Mouse (Mus musculus): ENCODE results near the gene Eef1e1. TPM values are rescaled to one million over a fixed set of nuclear protein-coding genes. Genes with fewer than 3 reads are reported as not detected.
"Not testable (repeated sequence)": the region's sequence is repeated elsewhere in the genome, so short reads cannot be mapped to it uniquely, and the experiment has no call there.

The Eef1e1 gene
- total RNA-seq, 2 experiments from 2014 or later, result 14.1 to 19.2 TPM

GRCm38 (mm10) chr13:38625492-38626228 lies 33.2 kb downstream of the Eef1e1 start:
- no peak for ATAC-seq (ENCODE audit: poor library complexity, severe bottlenecking)

DNA sequence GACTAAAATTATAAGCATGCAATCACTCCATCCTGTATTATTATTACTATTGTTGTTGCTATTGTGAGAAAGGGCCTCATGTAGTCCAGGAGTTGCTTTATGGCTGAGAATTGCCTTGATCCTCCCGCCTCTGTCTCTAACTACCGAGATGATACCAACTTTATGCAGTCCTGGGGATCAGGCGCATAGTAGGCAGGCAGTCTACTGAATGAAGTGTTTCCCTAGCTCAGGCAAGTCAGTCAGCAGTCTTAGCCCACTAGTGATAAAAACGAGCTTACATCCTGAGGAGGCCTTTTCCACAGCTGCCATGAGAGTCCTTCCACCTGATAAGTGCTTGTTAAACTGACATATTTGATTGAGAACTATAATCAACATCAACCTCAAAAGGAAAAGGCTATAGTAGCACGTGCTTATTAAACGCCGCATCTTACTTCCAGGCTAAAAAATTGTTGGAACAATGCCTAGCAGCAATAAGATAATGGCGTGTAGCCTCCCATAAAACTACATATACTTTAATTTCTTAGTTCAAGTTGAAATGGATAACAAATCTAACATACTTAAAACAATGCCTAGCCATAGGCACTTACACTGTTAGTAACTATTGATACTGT lies 34.5 kb downstream of the Eef1e1 start:
- ATAC-seq (ENCODE audit: poor library complexity, severe bottlenecking), result no peak

GRCm38 (mm10) chr13:38623296-38623695 lies 35.6 kb downstream of the Eef1e1 start:
- ATAC-seq (ENCODE audit: poor library complexity, severe bottlenecking), result no peak

DNA sequence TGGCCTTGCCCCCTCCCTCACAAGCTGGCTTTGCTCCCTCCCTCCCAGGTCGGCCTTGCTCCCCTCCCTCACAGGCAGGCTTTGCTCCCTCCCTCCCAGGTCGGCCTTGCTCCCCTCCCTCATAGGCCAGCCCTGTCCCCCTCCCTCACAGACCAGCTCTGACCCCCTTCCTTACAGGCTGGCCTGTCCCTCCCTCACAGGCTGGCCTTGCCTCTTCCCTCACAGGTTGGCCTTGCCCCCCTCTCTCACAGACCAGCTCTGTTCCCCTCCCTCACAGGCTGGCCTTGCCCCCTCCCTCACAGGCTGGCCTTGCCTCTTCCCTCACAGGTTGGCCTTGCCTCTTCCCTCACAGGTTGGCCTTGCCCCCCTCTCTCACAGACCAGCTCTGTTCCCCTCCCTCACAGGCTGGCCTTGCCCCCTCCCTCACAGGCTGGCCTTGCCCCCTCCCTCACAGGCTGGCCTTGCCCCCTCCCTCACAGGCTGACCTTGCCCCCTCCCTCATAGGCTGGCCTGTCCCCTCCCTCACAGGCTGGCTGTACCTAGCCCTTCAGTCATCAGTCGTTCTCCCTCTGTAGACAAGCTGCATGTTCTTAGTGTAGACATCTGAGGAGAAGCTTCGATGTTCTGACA lies 40.7 kb downstream of the Eef1e1 start:
- not testable (repeated sequence) for ATAC-seq (ENCODE audit: poor library complexity, severe bottlenecking)

DNA sequence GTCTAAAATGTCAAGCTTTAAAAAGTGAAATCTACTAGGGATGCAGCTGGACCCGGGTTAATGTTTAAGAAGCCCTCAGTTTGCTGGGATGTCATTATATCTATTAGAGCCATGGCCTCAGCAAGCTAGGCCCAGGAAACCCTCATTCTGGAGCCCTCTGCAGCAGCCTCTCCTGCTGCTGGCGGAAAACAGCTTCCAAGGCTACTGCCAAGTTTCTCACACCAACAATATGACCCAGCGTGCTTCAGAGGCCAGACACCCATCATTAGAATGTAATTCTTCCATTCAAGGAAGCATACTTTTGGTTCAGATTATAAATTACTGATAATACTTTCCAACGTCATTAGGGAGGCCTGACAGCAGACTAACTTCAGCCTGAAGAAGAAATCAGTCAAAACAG lies 42.0 kb downstream of the Eef1e1 start:
- no peak for ATAC-seq (ENCODE audit: poor library complexity, severe bottlenecking)

DNA sequence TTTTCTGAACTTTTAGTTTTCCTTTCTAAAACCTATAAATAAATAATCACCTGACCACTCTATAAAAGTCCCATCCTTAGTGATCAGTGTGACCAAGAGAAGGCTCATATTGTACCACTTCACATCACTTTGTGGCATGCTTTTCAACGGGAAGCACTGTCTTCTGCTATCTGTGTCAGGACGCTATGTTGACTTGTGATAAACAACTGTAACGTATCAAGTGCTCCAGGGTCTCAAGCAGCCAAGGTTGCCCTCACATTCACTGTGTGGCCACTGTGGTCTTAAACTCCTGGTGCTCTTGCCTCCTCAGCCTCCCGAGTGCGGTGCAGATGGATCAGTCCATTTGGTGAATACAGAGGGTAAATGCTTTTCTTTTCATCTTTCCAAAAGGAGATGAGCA lies 43.2 kb downstream of the Eef1e1 start:
- no peak for ATAC-seq (ENCODE audit: poor library complexity, severe bottlenecking)

DNA sequence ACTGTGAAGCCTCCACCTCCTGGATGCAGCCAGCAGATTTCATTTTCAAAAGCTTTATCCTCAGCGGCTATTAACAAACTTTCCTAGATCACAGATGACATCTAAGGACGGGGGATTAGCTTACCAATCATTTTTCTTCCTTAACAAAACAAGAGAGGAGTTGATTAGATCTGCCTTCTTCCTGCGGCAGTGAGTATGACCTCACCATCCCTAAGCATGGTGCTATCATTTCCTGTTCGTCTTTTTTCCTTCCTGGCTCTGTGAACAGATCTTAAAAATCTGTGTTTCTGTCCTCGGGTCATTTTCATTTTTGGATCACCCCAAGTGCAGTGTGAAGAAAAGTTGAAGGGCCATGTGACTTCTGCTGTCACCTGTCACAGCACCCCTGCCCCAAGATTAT lies 44.6 kb downstream of the Eef1e1 start:
- no peak for ATAC-seq (ENCODE audit: poor library complexity, severe bottlenecking)

DNA sequence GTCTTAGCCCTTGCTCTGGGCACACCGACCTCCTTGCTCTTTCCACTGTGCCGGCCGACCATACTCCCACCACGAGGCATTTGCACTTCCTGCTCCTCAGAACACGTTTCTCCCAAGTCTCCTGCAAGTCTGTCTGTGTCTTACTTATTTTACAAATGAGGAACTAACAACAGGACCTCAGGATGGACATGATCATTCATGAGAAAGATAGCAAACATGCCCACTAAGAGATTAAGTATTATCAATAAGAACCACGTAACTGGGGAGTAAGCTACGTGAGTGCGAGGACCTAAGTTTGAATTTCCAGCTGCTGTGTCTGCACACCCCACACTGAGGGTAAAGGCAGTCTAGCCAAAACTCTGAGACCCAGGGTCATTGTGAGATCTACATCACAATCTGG lies 45.3 kb downstream of the Eef1e1 start:
- ATAC-seq (ENCODE audit: poor library complexity, severe bottlenecking), result no peak

GRCm38 (mm10) chr13:38612608-38613007 lies 46.2 kb downstream of the Eef1e1 start:
- no peak for ATAC-seq (ENCODE audit: poor library complexity, severe bottlenecking)

GRCm38 (mm10) chr13:38612179-38612578 lies 46.7 kb downstream of the Eef1e1 start:
- ATAC-seq (ENCODE audit: poor library complexity, severe bottlenecking), result no peak

GRCm38 (mm10) chr13:38610336-38610735 lies 48.5 kb downstream of the Eef1e1 start:
- ATAC-seq (ENCODE audit: poor library complexity, severe bottlenecking), result no peak

DNA sequence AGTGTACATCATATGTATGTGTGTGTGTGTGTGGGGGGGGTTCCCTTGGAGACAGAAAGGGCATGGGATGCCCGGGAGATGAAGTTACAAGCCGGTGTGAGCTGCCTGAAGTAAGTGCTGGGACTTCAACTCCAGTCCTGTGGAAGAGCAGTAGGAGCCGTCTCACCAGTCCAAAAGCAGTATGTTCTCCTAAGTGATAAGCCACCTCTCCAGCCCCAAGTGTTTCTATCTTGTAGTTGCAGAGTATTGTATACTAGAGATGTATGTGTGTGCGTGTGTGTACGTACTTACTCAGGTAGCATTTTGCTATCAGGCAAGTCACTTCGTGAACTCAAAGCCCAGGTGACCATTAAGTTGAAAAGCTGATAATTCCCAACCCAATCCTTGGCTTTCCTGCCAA lies 51.7 kb downstream of the Eef1e1 start:
- ATAC-seq (ENCODE audit: poor library complexity, severe bottlenecking), result no peak

DNA sequence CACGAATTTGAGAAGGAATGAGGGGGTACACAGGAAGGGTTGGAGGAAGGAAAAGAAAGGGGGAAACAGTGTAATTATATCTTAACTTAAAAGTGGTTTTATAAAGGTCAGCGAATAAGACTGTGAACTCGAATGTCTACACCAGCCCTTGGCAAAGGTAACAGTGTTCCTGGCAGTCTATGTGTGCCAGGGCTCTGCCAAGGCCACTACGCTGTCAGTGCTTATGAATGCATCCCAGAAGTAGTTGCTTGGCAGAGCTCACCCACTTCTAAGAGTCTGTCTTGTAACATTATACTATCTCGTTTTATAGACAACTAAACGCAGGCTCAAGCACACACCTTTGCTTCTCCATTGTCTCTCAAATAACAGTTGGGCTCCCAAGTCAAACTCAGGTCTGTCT lies 53.5 kb downstream of the Eef1e1 start:
- ATAC-seq (ENCODE audit: poor library complexity, severe bottlenecking), result no peak

GRCm38 (mm10) chr13:38602966-38603365 lies 55.9 kb downstream of the Eef1e1 start:
- no peak for ATAC-seq (ENCODE audit: poor library complexity, severe bottlenecking)

GRCm38 (mm10) chr13:38602243-38602832 lies 56.5 kb downstream of the Eef1e1 start:
- ATAC-seq (ENCODE audit: poor library complexity, severe bottlenecking), result no peak

DNA sequence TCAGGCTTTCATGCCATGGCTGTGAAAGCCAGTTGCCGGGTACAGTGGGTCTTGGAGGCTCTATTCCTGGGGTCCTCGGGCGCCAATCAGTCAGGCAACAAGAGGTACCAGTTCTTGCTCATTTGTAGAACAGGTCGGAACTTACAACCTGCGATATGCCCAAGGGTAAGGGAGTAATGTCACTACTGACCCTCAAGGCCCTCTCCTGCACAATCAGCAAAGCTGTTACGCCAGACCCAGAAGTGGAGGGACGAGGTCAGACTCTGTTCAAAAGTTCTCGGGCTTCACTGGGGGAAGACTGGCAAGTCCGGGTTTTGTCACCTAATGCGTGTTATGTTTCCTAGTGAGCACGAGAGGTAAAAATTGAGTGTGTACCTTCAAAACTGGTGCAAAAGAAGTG lies 58.0 kb downstream of the Eef1e1 start:
- no peak for ATAC-seq (ENCODE audit: poor library complexity, severe bottlenecking)

DNA sequence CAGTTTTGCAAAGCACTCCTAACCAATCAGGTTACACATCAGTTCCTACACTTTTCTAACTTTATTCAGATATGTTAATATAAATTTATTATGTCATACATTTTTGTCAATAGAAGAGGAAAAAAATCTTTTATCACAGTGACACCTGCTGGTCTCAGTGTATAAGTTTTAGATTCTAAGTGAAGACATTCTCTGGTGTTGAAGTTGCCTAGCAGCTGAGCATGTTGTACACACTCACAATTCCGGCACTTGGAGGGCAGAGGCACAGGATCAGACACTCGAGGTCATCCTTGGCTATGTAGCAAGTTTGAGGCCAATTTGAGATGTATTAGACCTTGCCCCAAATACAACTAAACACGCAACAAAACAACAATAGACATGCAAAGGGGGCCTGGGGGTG lies 61.8 kb downstream of the Eef1e1 start:
- ATAC-seq (ENCODE audit: poor library complexity, severe bottlenecking), result no peak

GRCm38 (mm10) chr13:38596461-38596860 lies 62.4 kb downstream of the Eef1e1 start:
- no peak for ATAC-seq (ENCODE audit: poor library complexity, severe bottlenecking)

Data from megakaryocyte, adult 5-6 weeks (primary cell).